Mouse (Mus musculus): ENCODE measurements around the gene Abo. TPM values are rescaled to one million over a fixed set of nuclear protein-coding genes. Genes with fewer than 3 reads are reported as not detected.
"Not testable (repeated sequence)": the region's sequence is repeated elsewhere in the genome, so short reads cannot be mapped to it uniquely, and the experiment has no call there.

Gene Abo
- polyA plus RNA-seq, 1 experiment from 2014 or later: not detected

DNA sequence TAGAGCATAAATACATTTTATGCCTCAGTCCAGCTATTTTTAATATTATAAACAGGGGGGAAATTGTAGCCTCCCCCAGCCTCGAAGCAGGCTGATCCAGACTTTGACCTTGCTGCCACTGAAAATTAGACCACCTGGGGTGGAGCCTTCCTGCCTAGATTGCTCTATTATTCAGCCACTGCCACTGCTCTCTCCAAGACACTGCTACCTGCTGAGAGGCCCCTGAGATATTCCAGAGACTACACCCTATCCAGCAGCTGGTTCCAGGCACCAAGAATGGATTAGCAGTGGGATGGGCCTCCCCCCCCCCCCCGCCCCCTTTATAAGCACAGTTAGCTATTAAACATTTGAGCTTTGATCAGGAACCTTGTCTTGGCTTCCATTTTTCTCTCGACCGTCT is 21.4 kb upstream of the Abo start:
- 70% methylated on average over 4 of the region's 4 CpGs for WGBS (ENCODE audit: insufficient replicate concordance)
- not testable (repeated sequence) for ATAC-seq (ENCODE audit: low read depth)

DNA sequence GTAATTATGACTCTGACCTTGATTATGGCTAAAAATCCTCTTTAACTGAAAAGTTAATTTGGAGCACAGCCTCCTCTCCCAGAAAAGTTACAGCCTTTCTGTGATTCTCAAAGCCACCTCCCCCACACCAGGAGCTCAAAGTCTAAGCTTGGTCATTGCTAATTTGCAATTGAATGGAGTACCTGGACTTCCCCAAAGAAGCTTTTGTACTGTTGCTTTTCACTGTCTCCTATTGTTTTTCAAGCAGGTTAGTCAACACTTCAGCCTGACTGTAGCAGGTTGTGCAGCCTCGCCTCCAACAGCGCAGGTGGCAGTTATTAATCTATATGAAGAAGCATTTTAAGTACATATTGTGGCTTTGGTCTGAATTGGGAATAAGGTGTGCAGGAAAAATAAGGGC is 20.8 kb upstream of the Abo start:
- not testable (repeated sequence) for H3K4me1 ChIP-seq (ENCODE audit: control insufficient read depth, low read depth, low read length); H3K27ac ChIP-seq (ENCODE audit: low read length); H3K4me2 ChIP-seq (ENCODE audit: low read depth, low read length); H3K4me3 ChIP-seq (ENCODE audit: low read depth, low read length); H3K36me3 ChIP-seq (ENCODE audit: control insufficient read depth, insufficient read depth); H3K27me3 ChIP-seq (ENCODE audit: control insufficient read depth, insufficient read depth, low read depth, low read length); H3K9me3 ChIP-seq (replicated peaks; ENCODE audit: control insufficient read depth, low read length); H3K9ac ChIP-seq (ENCODE audit: low read depth, low read length); ATAC-seq (ENCODE audit: low read depth)
- WGBS (ENCODE audit: insufficient replicate concordance): 74% methylated on average over 2 of the region's 2 CpGs

More for the DNA sequence above, 21.4 kb upstream of the Abo start:
- not testable (repeated sequence) for H3K4me1 ChIP-seq (ENCODE audit: control insufficient read depth, low read depth, low read length); H3K9me3 ChIP-seq (replicated peaks; ENCODE audit: control insufficient read depth, low read length); H3K9ac ChIP-seq (ENCODE audit: low read depth, low read length); H3K36me3 ChIP-seq (ENCODE audit: control insufficient read depth, insufficient read depth); H3K4me2 ChIP-seq (ENCODE audit: low read depth, low read length); H3K27ac ChIP-seq (ENCODE audit: low read length); H3K4me3 ChIP-seq (ENCODE audit: low read depth, low read length); H3K27me3 ChIP-seq (ENCODE audit: control insufficient read depth, insufficient read depth, low read depth, low read length)

DNA sequence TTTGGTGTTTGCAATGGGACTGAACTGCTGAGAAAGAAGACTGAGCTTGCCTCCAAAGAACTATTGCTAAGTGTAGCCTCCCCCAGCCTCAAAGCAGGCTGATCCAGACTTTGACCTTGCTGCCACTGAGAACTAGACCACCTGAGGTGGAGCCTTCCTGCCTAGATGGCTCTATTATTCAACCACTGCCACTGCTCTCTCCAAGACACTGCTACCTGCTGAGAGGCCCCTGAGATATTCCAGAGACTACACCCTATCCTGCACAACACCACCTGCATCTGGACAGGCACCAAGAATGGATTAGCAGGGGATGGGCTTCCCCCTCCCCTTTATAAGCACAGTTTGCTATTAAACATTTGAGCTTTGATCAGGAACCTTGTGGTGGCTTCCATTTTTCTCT is 13.8 kb upstream of the Abo start:
- H3K4me3 ChIP-seq (ENCODE audit: low read depth, low read length): no peak overlapping the region
- H3K36me3 ChIP-seq (ENCODE audit: control insufficient read depth, insufficient read depth): no peaks in the 10 kb centered on the region
- H3K4me2 ChIP-seq (ENCODE audit: low read depth, low read length): no peak overlapping the region
- H3K9me3 ChIP-seq (replicated peaks; ENCODE audit: control insufficient read depth, low read length): no peaks in the 10 kb centered on the region
- H3K27ac ChIP-seq (ENCODE audit: low read length): no peak overlapping the region
- no peaks in the 10 kb centered on the region for H3K27me3 ChIP-seq (ENCODE audit: control insufficient read depth, insufficient read depth, low read depth, low read length)
- ATAC-seq (ENCODE audit: low read depth): no peak
- no peak overlapping the region for H3K9ac ChIP-seq (ENCODE audit: low read depth, low read length)
- no peaks in the 10 kb centered on the region for H3K4me1 ChIP-seq (ENCODE audit: control insufficient read depth, low read depth, low read length)

DNA sequence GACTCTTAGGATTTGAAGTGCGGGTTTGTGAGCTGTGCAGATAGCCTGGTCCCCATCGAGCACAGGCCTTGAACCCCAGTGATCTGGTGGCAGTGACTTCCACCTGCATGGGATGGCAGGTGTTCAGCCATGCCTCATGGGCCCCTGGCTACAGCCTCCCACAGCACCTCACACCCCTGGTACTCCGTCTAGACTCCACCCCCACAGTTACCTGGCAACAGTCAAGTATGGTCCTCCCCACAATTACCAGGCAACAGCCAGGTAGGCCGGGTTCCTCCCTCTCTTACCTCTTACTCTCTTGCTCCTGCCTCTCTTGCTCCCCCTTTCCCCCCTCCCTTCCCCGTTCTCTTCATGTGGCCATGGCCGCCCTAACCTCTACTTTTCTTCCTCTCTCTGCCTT is 5.9 kb upstream of the Abo start:
- 49% methylated on average over 6 of the region's 6 CpGs for WGBS (ENCODE audit: insufficient replicate concordance)
- no peak overlapping the region for H3K4me2 ChIP-seq (ENCODE audit: low read depth, low read length)

DNA sequence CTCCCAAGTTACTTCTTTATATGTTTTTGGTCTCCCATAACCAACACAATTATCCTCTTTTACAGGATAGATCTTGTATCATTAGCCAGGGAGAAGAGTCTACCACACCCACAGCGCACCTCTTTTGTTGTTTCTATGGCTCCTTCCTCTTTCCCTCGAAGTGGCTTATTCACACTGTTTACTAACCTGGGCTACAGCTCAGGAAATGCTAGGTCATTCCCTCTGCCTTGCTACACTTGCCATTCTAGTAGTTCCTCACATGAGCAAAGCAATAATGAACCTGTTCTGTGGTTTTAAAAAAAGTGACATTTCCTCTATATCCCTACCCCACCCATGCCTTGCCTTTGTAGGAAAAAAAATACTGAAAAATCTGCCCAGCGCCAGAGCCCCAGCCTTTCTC is 1.9 kb downstream of the Abo start:
- Histone ChIP-seq H3K27ac (ENCODE audit: low read length) (no peak overlapping the region), H3K9me3 (replicated peaks; ENCODE audit: control insufficient read depth, low read length) (no peaks in the 10 kb centered on the region), H3K4me2 (ENCODE audit: low read depth, low read length) (no peak overlapping the region), H3K9ac (ENCODE audit: low read depth, low read length) (no peak overlapping the region), H3K36me3 (ENCODE audit: control insufficient read depth, insufficient read depth) (no peaks in the 10 kb centered on the region), H3K4me1 (ENCODE audit: control insufficient read depth, low read depth, low read length) (no peaks in the 10 kb centered on the region), H3K4me3 (ENCODE audit: low read depth, low read length) (no peak overlapping the region), H3K27me3 (ENCODE audit: control insufficient read depth, insufficient read depth, low read depth, low read length) (no peaks in the 10 kb centered on the region)
- ATAC-seq (ENCODE audit: low read depth): no peak
- WGBS (ENCODE audit: insufficient replicate concordance): 39% methylated on average over 3 of the region's 3 CpGs

More for the DNA sequence above, 5.9 kb upstream of the Abo start:
- H3K4me3 ChIP-seq (ENCODE audit: low read depth, low read length): no peak overlapping the region
- no peak overlapping the region for H3K27ac ChIP-seq (ENCODE audit: low read length)
- H3K27me3 ChIP-seq (ENCODE audit: control insufficient read depth, insufficient read depth, low read depth, low read length): no peaks in the 10 kb centered on the region
- no peaks in the 10 kb centered on the region for H3K4me1 ChIP-seq (ENCODE audit: control insufficient read depth, low read depth, low read length)
- no peaks in the 10 kb centered on the region for H3K9me3 ChIP-seq (replicated peaks; ENCODE audit: control insufficient read depth, low read length)
- ATAC-seq (ENCODE audit: low read depth): no peak
- no peaks in the 10 kb centered on the region for H3K36me3 ChIP-seq (ENCODE audit: control insufficient read depth, insufficient read depth)
- no peak overlapping the region for H3K9ac ChIP-seq (ENCODE audit: low read depth, low read length)

DNA sequence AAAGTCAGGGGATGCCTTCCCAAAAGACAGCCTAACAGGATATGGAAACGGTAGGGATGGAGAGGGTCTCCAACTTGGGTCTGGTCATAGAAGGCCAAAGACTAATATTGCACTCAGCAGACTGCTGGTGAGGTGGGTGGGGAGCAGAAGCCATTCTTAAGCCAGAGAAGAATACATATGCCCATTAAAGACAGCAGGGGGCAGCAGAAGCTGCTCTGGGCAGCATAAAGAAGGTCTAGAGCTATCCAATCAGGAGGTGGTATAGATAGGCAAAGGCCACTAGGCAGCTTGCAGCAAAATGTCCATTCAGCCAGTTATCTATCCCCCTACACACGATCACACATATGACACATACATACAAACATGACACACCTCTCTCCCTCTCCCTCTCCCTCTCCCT is 17.1 kb downstream of the Abo start:
- whole genome bisulfite sequencing (ENCODE audit: insufficient replicate concordance): 27% methylated on average over 2 of the region's 2 CpGs
- no peak overlapping the region for H3K27ac ChIP-seq (ENCODE audit: low read length)
- H3K36me3 ChIP-seq (ENCODE audit: control insufficient read depth, insufficient read depth): no peaks in the 10 kb centered on the region
- no peak overlapping the region for H3K9ac ChIP-seq (ENCODE audit: low read depth, low read length)
- no peak overlapping the region for H3K4me3 ChIP-seq (ENCODE audit: low read depth, low read length)
- no peaks in the 10 kb centered on the region for H3K4me1 ChIP-seq (ENCODE audit: control insufficient read depth, low read depth, low read length)
- no peaks in the 10 kb centered on the region for H3K27me3 ChIP-seq (ENCODE audit: control insufficient read depth, insufficient read depth, low read depth, low read length)
- H3K4me2 ChIP-seq (ENCODE audit: low read depth, low read length): no peak overlapping the region
- no peaks in the 10 kb centered on the region for H3K9me3 ChIP-seq (replicated peaks; ENCODE audit: control insufficient read depth, low read length)
- ATAC-seq (ENCODE audit: low read depth): no peak

DNA sequence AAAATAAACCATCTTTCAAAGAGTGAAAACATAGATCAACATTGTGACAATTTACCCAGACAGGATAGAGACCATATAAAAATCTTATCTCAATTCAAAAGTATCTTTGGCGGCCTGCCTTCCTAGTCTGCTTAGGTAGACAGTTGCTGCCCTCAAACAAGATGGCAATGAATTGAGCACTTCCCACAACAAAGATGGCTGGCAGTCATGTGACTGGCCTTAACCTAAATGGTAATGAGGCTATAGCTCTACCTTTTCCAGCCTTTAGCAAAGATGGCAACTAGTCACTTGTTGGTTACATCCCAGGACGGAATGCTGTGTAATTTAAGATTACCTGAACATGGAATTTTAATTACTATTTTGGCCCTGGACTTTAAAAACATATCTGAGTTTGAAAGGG is 32.3 kb downstream of the Abo start:
- no peaks in the 10 kb centered on the region for H3K4me1 ChIP-seq (ENCODE audit: control insufficient read depth, low read depth, low read length)
- no peak overlapping the region for H3K9ac ChIP-seq (ENCODE audit: low read depth, low read length)
- H3K36me3 ChIP-seq (ENCODE audit: control insufficient read depth, insufficient read depth): no peaks in the 10 kb centered on the region
- H3K4me3 ChIP-seq (ENCODE audit: low read depth, low read length): no peak overlapping the region
- H3K4me2 ChIP-seq (ENCODE audit: low read depth, low read length): no peak overlapping the region
- no peaks in the 10 kb centered on the region for H3K9me3 ChIP-seq (replicated peaks; ENCODE audit: control insufficient read depth, low read length)
- 65% methylated on average over 2 of the region's 2 CpGs for WGBS (ENCODE audit: insufficient replicate concordance)
- no peaks in the 10 kb centered on the region for H3K27me3 ChIP-seq (ENCODE audit: control insufficient read depth, insufficient read depth, low read depth, low read length)
- ATAC-seq (ENCODE audit: low read depth): no peak
- H3K27ac ChIP-seq (ENCODE audit: low read length): no peak overlapping the region

DNA sequence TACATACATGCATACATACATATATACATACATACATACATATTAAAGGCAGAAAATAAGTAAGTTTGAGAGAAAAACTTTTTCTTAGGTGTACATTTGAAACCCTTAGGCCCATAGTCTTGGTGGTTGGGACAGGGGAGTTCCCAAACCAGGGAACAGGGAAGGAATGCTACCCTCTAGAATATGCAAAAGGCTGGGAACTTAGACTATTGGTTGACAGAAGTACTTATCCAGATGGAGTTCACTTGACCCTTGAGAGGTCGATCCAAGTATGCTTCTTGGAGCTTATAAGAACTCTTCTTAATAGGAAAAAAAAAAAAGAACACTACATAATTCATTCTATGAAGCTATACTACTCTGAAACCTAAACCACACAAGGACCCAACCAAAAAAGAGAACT is 36.7 kb downstream of the Abo start:
- WGBS (ENCODE audit: insufficient replicate concordance): 48% methylated on average over 1 of the region's 1 CpGs
- ATAC-seq (ENCODE audit: low read depth): no peak
- no peaks in the 10 kb centered on the region for H3K4me1 ChIP-seq (ENCODE audit: control insufficient read depth, low read depth, low read length)
- no peak overlapping the region for H3K27ac ChIP-seq (ENCODE audit: low read length)
- H3K9me3 ChIP-seq (replicated peaks; ENCODE audit: control insufficient read depth, low read length): no peaks in the 10 kb centered on the region
- no peaks in the 10 kb centered on the region for H3K36me3 ChIP-seq (ENCODE audit: control insufficient read depth, insufficient read depth)
- no peak overlapping the region for H3K9ac ChIP-seq (ENCODE audit: low read depth, low read length)
- no peak overlapping the region for H3K4me2 ChIP-seq (ENCODE audit: low read depth, low read length)
- H3K4me3 ChIP-seq (ENCODE audit: low read depth, low read length): no peak overlapping the region
- H3K27me3 ChIP-seq (ENCODE audit: control insufficient read depth, insufficient read depth, low read depth, low read length): no peaks in the 10 kb centered on the region

DNA sequence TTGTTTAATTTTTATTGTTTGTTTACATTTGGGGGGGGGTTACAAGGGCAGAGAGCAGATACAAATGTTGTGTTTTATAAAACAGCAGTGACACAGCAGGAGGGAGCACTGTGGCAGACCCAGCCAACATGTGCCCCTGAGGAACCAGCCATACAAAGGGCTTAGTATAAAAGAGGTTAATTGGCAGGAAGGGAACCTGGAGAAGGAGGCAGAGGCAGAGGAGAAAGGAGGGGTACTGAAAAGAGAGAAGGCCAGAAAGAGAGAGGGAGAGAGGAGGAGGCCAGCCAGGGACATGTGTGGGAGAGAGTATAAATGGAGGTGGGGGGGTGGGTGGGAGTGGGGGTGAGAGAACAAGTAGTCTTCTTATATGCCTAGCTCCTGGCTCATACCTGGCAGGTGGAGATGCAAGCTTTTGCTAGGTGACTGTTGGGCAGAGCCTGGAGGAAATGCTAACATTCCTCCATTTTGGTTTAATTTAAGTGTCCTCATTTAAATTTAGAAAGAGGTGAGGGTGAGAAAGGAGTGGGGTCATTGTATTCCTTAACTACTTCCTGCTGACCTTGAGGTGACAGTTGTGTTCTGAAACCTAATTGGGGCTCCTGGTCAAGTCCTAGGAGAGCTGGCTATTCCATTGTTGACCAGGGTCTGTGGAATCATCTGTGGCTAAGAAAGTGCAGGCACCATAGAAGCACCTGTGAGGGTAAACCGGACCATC is 37.4 kb downstream of the Abo start:
- H3K9ac ChIP-seq (ENCODE audit: low read depth, low read length): no peak overlapping the region
- H3K4me2 ChIP-seq (ENCODE audit: low read depth, low read length): no peak overlapping the region
- no peak overlapping the region for H3K4me3 ChIP-seq (ENCODE audit: low read depth, low read length)
- no peaks in the 10 kb centered on the region for H3K9me3 ChIP-seq (replicated peaks; ENCODE audit: control insufficient read depth, low read length)
- WGBS (ENCODE audit: insufficient replicate concordance): 74% methylated on average over 1 of the region's 1 CpGs
- no peaks in the 10 kb centered on the region for H3K4me1 ChIP-seq (ENCODE audit: control insufficient read depth, low read depth, low read length)
- H3K36me3 ChIP-seq (ENCODE audit: control insufficient read depth, insufficient read depth): no peaks in the 10 kb centered on the region
- ATAC-seq (ENCODE audit: low read depth): no peak
- no peak overlapping the region for H3K27ac ChIP-seq (ENCODE audit: low read length)
- H3K27me3 ChIP-seq (ENCODE audit: control insufficient read depth, insufficient read depth, low read depth, low read length): no peaks in the 10 kb centered on the region
